Mouse (Mus musculus) NIH3T3 (cell line): ENCODE data around the gene Olfr47.
"Not testable (repeated sequence)": the region's sequence is repeated elsewhere in the genome, so short reads cannot be mapped to it uniquely, and the experiment has no call there.

Source experiments
- DNase-seq: peaks from one replicate; pipeline ENCODE4 v3.0.0-alpha.2; 2012; ENCODE audit warnings: low read depth

The Olfr47 gene

DNA sequence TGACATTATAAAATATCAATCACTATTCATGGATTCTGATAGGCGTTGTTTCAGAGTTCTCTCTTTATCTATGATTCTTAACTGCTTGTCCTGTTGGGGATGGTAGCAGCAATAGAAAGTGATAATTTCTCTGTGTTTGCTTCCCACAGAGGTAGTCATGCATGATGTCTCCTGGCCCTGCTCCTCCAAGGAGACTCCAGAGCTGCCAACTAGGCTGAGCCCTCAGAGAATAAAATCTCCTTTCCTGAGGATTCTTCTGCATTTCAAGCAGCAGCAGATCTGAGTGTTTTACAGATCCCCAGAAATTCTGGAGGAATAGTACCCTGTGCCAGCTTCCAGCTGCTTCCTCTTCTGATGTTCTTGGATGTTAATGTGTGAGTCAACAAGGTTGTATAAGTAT lies at the start of gene Olfr47:
Gene Olfr47, plus strand, starts transcription at position 275 of the 400 bp plus-strand sequence.
- not testable (repeated sequence) for DNase-seq

DNA sequence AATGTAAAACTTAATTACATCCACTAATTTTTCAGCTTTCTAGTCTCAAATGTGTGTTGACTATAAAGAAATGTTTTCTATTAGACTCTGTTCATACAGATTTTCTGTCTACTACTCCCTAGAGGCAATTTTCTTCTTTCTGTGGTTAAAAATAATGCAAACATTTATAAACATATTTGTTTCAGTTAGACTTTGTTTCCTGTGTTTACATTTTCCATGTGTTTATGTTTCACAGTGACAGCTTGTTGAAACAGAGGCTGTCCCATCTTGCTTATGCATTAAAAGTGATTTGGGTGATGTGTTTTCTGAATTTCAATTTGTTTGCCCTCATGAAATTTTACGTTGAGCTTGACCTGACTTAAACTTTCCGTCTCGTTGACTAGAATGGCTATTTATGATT lies 40.3 kb upstream of the Olfr47 start:
- no peak for DNase-seq

DNA sequence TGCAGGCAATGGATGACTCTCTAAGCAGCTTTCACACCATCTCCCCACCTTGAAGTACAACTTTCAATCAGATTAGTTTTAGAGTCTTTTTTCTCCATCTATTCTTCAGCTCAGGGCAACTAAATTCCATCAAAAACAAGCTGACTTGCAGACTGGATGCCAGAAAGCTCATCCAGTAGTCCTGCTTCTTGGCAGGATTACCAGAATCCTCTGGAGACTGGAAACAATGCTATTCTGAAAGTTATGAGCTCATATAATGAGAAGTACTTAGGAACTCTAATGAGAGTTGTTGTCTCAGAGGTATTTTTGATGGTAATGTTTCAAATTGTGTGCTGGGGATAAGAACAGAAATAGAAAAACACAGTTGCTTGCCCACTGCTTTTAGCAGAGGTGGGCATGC lies 34.5 kb upstream of the Olfr47 start, which contains the start of gene Olfr435:
Gene Olfr435, plus strand, starts transcription at position 366 of the 400 bp plus-strand sequence.
- DNase-seq, result no peak

DNA sequence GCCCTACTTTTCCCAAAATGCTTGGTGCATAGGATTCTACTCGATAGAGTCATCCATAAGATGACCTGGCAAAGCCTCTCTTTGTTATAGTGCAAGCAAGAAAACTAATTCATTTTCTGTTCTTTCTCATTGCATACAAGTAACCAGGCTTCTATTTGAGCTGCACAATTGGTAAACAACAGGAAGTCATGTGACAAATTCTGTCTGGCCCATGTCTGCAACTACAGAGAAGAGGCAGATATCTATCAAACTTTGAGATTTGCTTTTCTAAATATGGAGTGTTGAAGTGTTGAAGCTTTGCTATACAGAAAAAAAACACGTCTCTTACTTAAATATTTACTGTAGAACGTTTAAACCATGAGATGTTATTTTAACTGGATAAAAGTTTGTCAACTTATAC lies 33.2 kb upstream of the Olfr47 start:
- no peak for DNase-seq

DNA sequence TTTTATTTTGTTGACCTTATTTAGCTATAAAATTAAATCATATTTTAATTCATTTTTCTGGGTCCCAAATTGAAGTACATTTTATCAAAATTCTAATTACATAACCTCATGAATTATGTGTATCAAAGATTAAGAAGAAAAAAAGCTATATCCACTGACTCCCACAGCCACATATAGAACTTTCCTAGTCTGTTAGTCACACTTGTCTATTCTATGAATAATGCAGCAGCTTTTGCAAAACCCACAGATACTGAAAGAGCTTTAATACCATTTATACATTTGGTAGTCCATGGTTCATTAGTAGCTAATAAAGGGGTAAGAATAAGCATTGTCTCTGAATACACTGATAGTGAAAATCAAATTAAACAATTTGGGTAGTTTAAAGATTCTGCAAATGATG lies 28.5 kb upstream of the Olfr47 start:
- DNase-seq, result no peak

DNA sequence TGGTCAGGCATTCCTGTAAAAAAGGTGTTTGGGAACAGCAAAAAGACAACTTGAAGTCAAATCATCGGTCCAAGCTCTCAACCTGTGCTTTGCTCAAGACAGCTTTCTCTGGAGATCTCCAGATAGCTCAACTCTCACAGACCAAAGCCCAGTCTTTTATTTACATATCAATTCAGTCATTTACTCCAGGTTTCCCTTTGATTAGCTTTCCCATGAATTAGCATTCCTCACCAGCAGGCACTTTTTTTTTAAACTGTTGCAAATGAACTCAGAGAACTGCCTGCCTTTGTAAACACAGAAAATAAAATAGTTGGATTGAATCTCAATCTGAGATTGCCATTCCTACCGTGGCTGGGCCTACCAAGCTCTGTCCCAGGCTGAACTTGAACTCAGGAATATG lies 26.0 kb upstream of the Olfr47 start:
- no peak for DNase-seq

DNA sequence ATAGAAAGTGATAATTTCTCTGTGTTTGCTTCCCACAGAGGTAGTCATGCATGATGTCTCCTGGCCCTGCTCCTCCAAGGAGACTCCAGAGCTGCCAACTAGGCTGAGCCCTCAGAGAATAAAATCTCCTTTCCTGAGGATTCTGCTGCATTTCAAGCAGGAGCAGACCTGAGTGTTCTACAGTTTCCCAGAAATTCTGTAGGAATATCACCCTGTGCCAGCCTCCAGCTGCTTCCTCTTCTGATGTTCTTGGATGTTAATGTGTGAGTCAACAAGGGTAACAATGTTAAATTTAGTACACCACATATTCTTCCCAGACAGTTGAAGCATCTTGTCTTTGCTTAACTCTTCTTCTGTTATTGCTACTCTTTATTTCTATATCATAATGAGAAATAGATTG lies 18.5 kb upstream of the Olfr47 start, which contains the start of gene Olfr434:
Gene Olfr434, plus strand, starts transcription at position 149 of the 400 bp plus-strand sequence.
- not testable (repeated sequence) for DNase-seq

DNA sequence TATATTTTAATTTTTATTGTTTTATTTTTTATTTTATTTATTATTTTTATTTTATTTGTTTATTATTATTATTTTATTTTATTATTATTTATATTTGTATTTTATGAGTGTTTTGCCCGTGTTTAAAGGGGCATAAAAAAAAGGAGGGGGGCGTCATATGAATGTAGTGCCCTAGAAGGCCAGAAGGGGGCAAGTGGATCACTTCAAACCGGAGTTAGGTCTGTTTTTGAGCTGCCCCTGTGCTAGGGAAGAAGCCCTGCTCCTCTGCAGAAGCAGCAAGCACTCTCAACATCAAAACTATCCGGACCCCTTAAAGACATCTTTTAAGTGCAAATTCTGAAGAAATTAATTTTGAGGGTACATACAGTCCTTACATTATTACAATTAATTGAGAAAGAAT lies 10.7 kb downstream of the Olfr47 start:
- DNase-seq, result peak; percentile 49

DNA sequence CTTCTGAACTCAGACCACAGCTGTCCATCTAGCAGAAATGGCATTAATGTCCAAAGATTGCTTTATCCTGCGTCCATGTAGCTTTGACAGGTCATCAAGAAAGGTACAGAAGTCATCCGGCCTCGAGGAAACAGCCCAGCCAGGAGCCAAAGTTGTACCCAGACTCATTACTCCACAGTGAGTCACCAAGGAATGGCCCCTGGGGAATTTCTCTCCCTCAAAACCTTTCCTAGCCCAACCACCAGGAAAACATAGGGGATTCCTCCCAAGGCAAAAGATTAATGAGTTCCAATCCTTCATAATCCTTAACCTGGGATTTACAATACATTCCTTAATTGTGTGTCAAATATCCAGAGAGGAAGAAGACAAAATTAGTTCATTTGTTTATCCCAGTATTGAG lies 16.1 kb downstream of the Olfr47 start:
- peak; percentile 75 for DNase-seq

DNA sequence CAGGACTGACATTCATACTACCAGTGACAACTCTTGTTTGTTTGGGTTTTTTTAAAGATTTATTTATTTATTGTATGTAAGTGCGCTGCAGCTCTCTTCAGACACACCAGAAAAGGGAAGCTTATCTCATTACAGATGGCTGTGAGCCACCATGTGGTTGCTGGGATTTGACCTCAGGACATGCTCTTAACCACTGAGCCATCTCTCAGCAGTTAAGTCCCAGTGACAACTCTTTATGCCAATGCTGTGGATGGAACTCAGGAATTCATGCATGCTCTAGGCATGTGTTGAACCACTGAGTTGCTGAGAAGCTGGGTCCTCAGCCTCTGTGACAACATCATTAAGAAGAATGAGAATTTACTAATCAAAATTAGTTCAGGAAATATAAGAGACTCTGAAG lies 21.7 kb downstream of the Olfr47 start:
- no peak for DNase-seq

DNA sequence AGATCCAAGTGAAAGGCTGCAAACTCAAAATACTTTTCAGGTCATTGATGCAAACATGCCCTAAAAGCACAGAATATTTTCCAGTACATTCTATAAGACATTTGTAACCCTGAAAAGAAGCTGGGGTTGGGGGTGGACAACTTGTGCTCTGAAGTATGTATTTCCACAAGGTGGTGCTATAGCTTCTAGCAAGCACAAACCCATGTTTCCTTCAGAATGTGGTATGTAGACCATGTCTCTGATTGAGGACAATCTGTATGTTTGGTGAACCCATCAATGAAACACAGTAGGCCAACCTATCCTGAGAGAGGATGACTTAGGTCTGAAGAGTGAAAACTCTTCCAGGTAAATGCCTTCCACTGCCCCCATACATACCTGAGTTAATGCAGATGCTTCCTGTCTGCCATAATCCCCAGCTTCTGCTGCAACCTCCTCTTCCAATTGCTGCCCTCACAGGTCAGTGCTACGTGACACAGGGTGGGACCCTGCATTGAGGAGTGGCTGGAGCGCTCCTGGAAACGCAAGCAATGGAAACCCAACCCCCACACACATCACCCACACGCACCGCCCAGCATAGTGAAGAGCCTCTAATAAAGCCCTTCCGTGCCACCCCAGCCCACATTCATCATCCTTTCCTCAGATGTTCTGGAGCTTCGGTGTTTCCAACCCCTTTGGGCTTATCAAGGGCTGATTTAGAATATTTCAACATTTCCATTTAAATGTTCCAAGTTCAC lies 23.0 kb downstream of the Olfr47 start:
- peak; percentile 63 for DNase-seq

DNA sequence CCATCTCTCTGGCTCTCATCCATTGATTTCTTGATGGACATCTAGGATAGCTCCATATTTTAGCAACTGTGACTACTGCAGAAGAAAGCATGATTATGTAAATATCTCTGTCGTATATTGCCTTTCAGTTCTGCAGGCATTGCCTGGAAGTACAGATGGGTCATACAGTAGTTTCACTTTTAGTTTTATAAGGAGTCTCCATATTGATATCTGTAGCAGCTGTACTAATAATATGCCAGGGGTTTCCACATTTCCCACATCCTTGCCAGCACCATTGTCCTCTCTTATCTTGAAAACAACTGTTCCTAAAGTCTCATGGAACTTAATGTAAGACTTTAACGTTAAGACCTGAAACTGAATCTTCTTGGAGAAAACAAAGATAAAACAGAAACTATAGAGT lies 29.4 kb downstream of the Olfr47 start:
- DNase-seq, result no peak

DNA sequence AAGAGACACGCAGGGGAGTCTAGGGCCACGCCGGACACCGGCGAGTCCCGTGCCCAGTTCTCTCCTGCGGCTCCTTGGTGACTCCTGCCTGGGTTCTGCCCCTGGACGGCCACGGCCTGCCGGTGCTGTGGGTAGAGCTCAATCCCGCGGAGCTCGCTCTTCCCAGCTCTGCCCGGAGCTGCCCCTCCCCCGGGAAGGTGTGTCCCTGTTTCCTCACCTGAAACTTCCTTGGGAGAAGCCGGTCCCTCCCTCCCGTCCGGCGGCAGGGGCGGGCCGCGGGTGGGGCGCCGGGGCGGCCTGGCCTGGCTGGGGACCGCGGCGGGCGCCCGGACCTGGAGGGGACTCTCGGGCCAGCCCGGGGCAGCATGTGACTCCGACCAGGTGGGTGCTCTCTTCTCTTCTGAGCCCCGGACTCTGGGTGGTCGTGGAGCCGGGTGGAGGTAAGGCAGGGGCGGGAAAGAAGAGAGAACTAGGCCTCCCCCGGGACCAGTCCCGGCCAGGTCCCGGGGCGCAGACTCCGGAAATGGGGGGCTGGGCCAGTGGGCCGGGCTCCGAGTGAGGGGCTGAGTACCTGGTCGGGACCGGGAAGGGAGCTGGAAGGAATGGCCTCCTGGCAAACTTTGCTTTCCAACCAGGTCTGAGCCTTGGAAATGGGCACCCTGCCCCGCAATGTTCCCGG lies 34.2 kb downstream of the Olfr47 start, which contains the start of gene Arhgef5:
Gene Arhgef5, plus strand, starts transcription at position 220 of the 679 bp plus-strand sequence.
- peak; percentile 43 for DNase-seq

DNA sequence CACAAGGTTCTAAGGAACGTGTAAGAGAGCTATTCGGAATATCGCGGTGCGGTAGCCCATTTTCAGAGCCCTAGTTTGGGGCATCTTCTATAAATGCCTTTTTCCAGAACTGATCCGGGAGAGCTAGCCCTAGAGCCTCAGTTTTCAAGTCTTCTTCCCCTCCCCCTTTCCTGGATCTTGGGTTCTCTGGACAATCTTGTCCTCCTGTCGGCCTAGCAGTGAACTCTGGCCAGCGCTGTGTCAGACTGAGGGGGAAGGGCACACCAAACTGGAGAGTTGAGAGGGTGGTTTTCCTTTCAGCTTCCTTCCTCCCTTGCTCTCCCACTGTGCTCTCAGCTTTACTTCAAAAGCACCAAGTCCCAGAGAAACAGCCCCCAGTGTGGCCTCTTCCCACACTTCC lies 35.0 kb downstream of the Olfr47 start:
- peak; percentile 52 for DNase-seq

DNA sequence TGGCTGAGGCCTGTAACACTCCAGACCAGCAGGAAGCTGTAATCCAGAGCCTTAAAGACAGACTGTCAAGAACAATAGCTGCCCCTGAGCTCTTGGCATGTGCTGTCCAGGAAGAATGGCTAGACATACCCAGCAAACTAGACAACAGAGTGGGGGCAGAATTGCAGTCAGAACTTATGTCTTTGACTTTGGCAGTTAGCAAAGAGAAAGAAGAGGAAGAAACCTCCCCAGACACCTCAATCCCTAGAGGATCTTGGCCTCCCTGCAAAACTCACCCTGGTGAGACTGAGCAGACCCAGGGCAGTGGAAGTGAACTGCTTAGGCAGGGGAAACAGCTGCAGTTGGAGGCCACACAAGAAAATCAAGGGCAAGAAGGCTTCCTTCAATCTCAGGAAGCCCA lies 41.3 kb downstream of the Olfr47 start:
- no peak for DNase-seq

DNA sequence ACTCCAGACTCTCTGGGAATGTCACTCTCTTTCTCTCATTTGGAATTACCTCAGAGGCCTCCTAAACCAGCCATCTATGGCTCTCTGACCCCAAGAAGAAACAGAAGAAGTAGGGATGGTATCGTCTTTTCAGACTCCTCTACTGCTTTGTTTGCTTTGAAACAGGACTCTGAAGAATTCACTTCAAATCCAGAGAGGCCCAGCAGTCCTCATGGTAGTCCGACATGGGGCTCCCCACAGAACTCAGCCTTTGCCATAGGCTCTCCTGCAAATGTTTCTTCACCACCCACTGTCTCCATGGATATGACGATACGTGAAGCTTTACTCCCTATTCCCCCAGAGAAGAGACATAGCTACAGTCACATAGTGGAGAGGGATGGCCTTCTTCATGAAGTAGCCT lies 42.8 kb downstream of the Olfr47 start:
- no peak for DNase-seq

DNA sequence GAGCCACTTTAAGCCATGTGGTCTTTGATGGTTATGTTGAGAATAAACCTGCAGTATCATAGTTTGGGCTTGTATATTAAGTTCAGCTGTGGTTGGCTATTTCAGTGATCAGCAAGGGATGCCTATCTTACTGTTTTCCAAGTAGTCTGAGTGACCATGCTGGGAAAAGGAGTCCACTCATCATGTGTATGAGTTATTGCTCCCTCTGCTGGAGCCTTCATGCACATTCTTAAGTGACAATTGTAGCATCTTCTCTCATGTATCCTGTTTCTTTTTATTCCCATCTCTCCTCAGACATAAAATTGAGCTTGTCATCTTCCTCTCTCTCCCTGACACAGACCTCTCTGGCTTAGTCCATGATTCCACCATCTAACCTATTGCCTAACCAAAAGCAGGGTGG lies 46.9 kb downstream of the Olfr47 start:
- DNase-seq, result peak; percentile 66

DNA sequence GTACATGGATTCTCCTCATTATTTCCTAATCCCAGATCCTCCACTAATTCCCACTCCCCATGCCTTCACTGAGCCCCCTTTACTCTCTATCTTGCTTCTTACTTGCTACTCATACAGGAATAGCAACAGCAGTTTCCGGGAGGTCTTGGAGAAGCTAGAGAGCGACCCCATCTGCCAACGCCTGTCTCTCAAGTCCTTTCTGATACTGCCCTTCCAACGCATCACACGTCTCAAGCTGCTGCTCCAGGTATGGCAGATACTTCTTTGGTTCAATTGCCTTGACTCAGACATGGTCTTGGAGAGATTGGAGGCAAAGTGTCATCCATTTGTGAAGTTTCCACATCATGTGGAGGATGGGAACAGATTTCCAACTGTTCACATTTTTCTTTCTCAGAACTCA lies 49.2 kb downstream of the Olfr47 start:
- DNase-seq, result no peak
